Mouse (Mus musculus) C2C12 (cell line): Measurements from ENCODE around the gene Trim25.

Source experiments
- CEBPB ChIP-seq: IDR thresholded peaks from one replicate; pipeline ENCODE4 v1.6.1; 2011; ENCODE audit warnings: low read depth, mild to moderate bottlenecking, control low read depth, moderate library complexity
- CTCF ChIP-seq: IDR thresholded peaks from one replicate; pipeline ENCODE4 v1.5.1; 2011; ENCODE audit not compliant: control insufficient read depth, insufficient read depth, insufficient read length
- MAX ChIP-seq: IDR thresholded peaks from one replicate; pipeline ENCODE4 v1.6.1; 2011; ENCODE audit warnings: mild to moderate bottlenecking, control low read depth
- MYOD1 ChIP-seq: IDR thresholded peaks from one replicate; pipeline ENCODE4 v1.6.1; 2011; ENCODE audit warnings: low read depth; ENCODE audit not compliant: control insufficient read depth, insufficient read length
- MYOG ChIP-seq: IDR thresholded peaks from one replicate; pipeline ENCODE4 v1.6.1; 2011; ENCODE audit not compliant: control insufficient read depth, insufficient read length; ENCODE audit errors: extremely low read depth
- USF1 ChIP-seq: IDR thresholded peaks from one replicate; pipeline ENCODE4 v1.6.1; 2011; ENCODE audit warnings: low read depth, mild to moderate bottlenecking, control low read depth, moderate library complexity

DNA sequence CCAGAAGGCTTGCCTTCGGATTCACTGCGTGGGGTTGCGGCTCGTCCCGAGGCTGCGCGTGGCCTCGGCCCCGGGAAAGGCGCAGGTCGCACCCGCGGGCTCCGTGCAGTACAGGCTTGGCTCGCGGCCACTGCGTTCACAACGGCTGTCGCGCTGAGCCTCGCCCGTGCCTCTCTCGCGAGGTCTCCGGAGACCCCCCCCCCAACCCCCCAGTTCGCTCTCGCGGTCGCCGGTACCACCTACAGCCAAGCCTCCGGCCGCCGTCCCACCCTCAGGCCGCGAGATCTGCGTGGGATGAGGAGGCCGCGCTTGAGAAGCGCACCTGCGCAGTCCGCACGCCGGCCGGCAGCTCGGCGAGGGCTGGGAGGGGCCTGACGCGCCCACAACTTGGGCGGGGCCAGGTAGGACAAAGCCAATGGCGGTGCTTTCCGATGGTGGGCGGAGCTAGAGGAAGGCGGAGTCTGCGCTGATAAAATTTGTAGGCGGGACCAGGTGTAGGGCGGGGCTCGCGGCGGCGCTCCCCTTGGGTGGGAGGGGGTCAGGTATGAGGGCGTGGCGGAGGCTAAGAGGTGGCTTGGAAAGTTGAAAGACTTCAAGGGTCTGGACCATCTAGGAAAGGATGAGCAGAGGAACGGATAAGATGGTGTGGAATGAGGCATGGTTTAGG is 61.4 kb downstream of the Trim25 start:
- TF ChIP-seq CTCF, result no peak
- TF ChIP-seq MYOD1, result no peak
- no peak for TF ChIP-seq MAX
- no peak for TF ChIP-seq USF1
- no peak for TF ChIP-seq CEBPB
- no peak for TF ChIP-seq MYOG
